Mouse (Mus musculus) cerebellum, adult 11 months (tissue): ENCODE data around the gene Gabrp.

Experiments used
- DNase-seq: peaks from one replicate; pipeline ENCODE4 v3.0.0; 2022

Gabrp gene

GRCm38 (mm10) chr11:33578859-33579258 is at the start of gene Gabrp:
Gene Gabrp, minus strand, starts transcription at chr11:33578959.
- DNase-seq = no peak

GRCm38 (mm10) chr11:33627136-33627742 is 48.5 kb upstream of the Gabrp start:
- no peak for DNase-seq

GRCm38 (mm10) chr11:33614218-33614617 is 35.5 kb upstream of the Gabrp start:
- peak; percentile 42 for DNase-seq

GRCm38 (mm10) chr11:33607784-33608183 is 29.0 kb upstream of the Gabrp start:
- DNase-seq = no peak

GRCm38 (mm10) chr11:33603174-33603573 is 24.4 kb upstream of the Gabrp start:
- DNase-seq = no peak

- DNase-seq = no peak
Measured at GRCm38 (mm10) chr11:33598986-33599385, 20.2 kb upstream of the Gabrp start, which contains the start of gene D130052B06Rik. Gene D130052B06Rik, plus strand, starts transcription at chr11:33599302.

GRCm38 (mm10) chr11:33596655-33597054 is 17.9 kb upstream of the Gabrp start:
- no peak for DNase-seq

- DNase-seq = no peak
Measured at GRCm38 (mm10) chr11:33592826-33593225, 14.1 kb upstream of the Gabrp start.

- DNase-seq = no peak
Measured at GRCm38 (mm10) chr11:33590771-33591170, 12.0 kb upstream of the Gabrp start.

- no peak for DNase-seq
Measured at GRCm38 (mm10) chr11:33586614-33587013, 7.9 kb upstream of the Gabrp start.

GRCm38 (mm10) chr11:33579621-33580020 is 862 bp upstream of the Gabrp start:
- no peak for DNase-seq

GRCm38 (mm10) chr11:33574944-33575343 is 3.8 kb downstream of the Gabrp start:
- no peak for DNase-seq

- DNase-seq = no peak
Measured at GRCm38 (mm10) chr11:33570413-33570812, 8.3 kb downstream of the Gabrp start.

GRCm38 (mm10) chr11:33563921-33564320 is 14.8 kb downstream of the Gabrp start:
- no peak for DNase-seq

- peak; percentile 18 for DNase-seq
Measured at GRCm38 (mm10) chr11:33554123-33554522, 24.6 kb downstream of the Gabrp start.

- no peak for DNase-seq
Measured at GRCm38 (mm10) chr11:33550861-33551560, 27.7 kb downstream of the Gabrp start.

- no peak for DNase-seq
Measured at GRCm38 (mm10) chr11:33547386-33547785, 31.4 kb downstream of the Gabrp start.

- no peak for DNase-seq
Measured at GRCm38 (mm10) chr11:33544945-33545344, 33.8 kb downstream of the Gabrp start.

- no peak for DNase-seq
Measured at GRCm38 (mm10) chr11:33544121-33544520, 34.6 kb downstream of the Gabrp start.

- no peak for DNase-seq
Measured at GRCm38 (mm10) chr11:33537390-33538125, 41.2 kb downstream of the Gabrp start.

GRCm38 (mm10) chr11:33536636-33537035 is 42.1 kb downstream of the Gabrp start:
- DNase-seq = no peak

GRCm38 (mm10) chr11:33534541-33534940 is 44.2 kb downstream of the Gabrp start:
- DNase-seq = no peak

- no peak for DNase-seq
Measured at GRCm38 (mm10) chr11:33533577-33533976, 45.2 kb downstream of the Gabrp start.

- no peak for DNase-seq
Measured at GRCm38 (mm10) chr11:33529576-33529975, 49.2 kb downstream of the Gabrp start.
